Mouse (Mus musculus): ENCODE results near the gene Arhgef10l. TPM values are rescaled to one million over a fixed set of nuclear protein-coding genes. Genes with fewer than 3 reads are reported as not detected.

The Arhgef10l gene
- polyA plus RNA-seq, 1 experiment, result 85.4 TPM

- TF ChIP-seq POLR2A (IDR thresholded peaks at IDR 0.05; ENCODE audit: borderline replicate concordance, low read depth, low read length), result no peak
- TF ChIP-seq CTCF (IDR thresholded peaks at IDR 0.05; ENCODE audit: low read depth, low read length), result no peak
- Histone ChIP-seq H3K4me3 (ENCODE audit: insufficient read depth, low read length) (no peak overlapping the region), H3K4me1 (ENCODE audit: control insufficient read depth, insufficient read depth, low read length) (peaks cover 6% of the 10 kb centered on the region), H3K27ac (ENCODE audit: insufficient read depth, low read depth, low read length) (no peak overlapping the region)
Observed at GRCm38 (mm10) chr4:140624468-140625176, 41.2 kb downstream of the Arhgef10l start.

- no peak overlapping the region for H3K4me3 ChIP-seq (ENCODE audit: insufficient read depth, low read length)
- H3K4me1 ChIP-seq (ENCODE audit: control insufficient read depth, insufficient read depth, low read length), result peaks cover 3% of the 10 kb centered on the region
- no peak overlapping the region for H3K27ac ChIP-seq (ENCODE audit: insufficient read depth, low read depth, low read length)
- TF ChIP-seq POLR2A (IDR thresholded peaks at IDR 0.05; ENCODE audit: borderline replicate concordance, low read depth, low read length) (no peak), CTCF (IDR thresholded peaks at IDR 0.05; ENCODE audit: low read depth, low read length) (no peak)
Observed at GRCm38 (mm10) chr4:140624087-140624467, 41.7 kb downstream of the Arhgef10l start.

GRCm38 (mm10) chr4:140622819-140623218, 43.0 kb downstream of the Arhgef10l start:
- TF ChIP-seq POLR2A (IDR thresholded peaks at IDR 0.05; ENCODE audit: borderline replicate concordance, low read depth, low read length), result no peak
- no peak overlapping the region for H3K27ac ChIP-seq (ENCODE audit: insufficient read depth, low read depth, low read length)
- H3K4me1 ChIP-seq (ENCODE audit: control insufficient read depth, insufficient read depth, low read length), result no peaks in the 10 kb centered on the region; the same call in 1 of the 2 replicates
- H3K4me3 ChIP-seq (ENCODE audit: insufficient read depth, low read length), result no peak overlapping the region

GRCm38 (mm10) chr4:140620496-140620895, 45.3 kb downstream of the Arhgef10l start:
- Histone ChIP-seq H3K4me3 (ENCODE audit: insufficient read depth, low read length) (no peak overlapping the region), H3K27ac (ENCODE audit: insufficient read depth, low read depth, low read length) (no peak overlapping the region), H3K4me1 (ENCODE audit: control insufficient read depth, insufficient read depth, low read length) (no peaks in the 10 kb centered on the region; the same call in 1 of the 2 replicates)
- TF ChIP-seq POLR2A (IDR thresholded peaks at IDR 0.05; ENCODE audit: borderline replicate concordance, low read depth, low read length) (no peak), CTCF (IDR thresholded peaks at IDR 0.05; ENCODE audit: low read depth, low read length) (no peak)

- Histone ChIP-seq H3K4me1 (ENCODE audit: control insufficient read depth, insufficient read depth, low read length) (no peaks in the 10 kb centered on the region; the same call in 1 of the 2 replicates), H3K27ac (ENCODE audit: insufficient read depth, low read depth, low read length) (no peak overlapping the region), H3K4me3 (ENCODE audit: insufficient read depth, low read length) (no peak overlapping the region)
- TF ChIP-seq POLR2A (IDR thresholded peaks at IDR 0.05; ENCODE audit: borderline replicate concordance, low read depth, low read length), result no peak
- TF ChIP-seq CTCF (IDR thresholded peaks at IDR 0.05; ENCODE audit: low read depth, low read length), result no peak
Observed at GRCm38 (mm10) chr4:140617391-140618385, 48.1 kb downstream of the Arhgef10l start.

GRCm38 (mm10) chr4:140616894-140617293, 48.9 kb downstream of the Arhgef10l start:
- no peaks in the 10 kb centered on the region for H3K4me1 ChIP-seq (ENCODE audit: control insufficient read depth, insufficient read depth, low read length)
- no peak overlapping the region for H3K27ac ChIP-seq (ENCODE audit: insufficient read depth, low read depth, low read length)
- TF ChIP-seq POLR2A (IDR thresholded peaks at IDR 0.05; ENCODE audit: borderline replicate concordance, low read depth, low read length) (no peak), CTCF (IDR thresholded peaks at IDR 0.05; ENCODE audit: low read depth, low read length) (no peak)
- H3K4me3 ChIP-seq (ENCODE audit: insufficient read depth, low read length), result no peak overlapping the region

GRCm38 (mm10) chr4:140616196-140616595, 49.6 kb downstream of the Arhgef10l start:
- no peak for TF ChIP-seq CTCF (IDR thresholded peaks at IDR 0.05; ENCODE audit: low read depth, low read length)
- no peak for TF ChIP-seq POLR2A (IDR thresholded peaks at IDR 0.05; ENCODE audit: borderline replicate concordance, low read depth, low read length)
- H3K27ac ChIP-seq (ENCODE audit: insufficient read depth, low read depth, low read length), result no peak overlapping the region
- no peak overlapping the region for H3K4me3 ChIP-seq (ENCODE audit: insufficient read depth, low read length)

GRCm38 (mm10) chr4:140615771-140616170, 50.0 kb downstream of the Arhgef10l start:
- Histone ChIP-seq H3K4me1 (ENCODE audit: control insufficient read depth, insufficient read depth, low read length) (no peaks in the 10 kb centered on the region), H3K4me3 (ENCODE audit: insufficient read depth, low read length) (no peak overlapping the region), H3K27ac (ENCODE audit: insufficient read depth, low read depth, low read length) (no peak overlapping the region)
- no peak for TF ChIP-seq CTCF (IDR thresholded peaks at IDR 0.05; ENCODE audit: low read depth, low read length)
- no peak for TF ChIP-seq POLR2A (IDR thresholded peaks at IDR 0.05; ENCODE audit: borderline replicate concordance, low read depth, low read length)

More at GRCm38 (mm10) chr4:140616196-140616595, 49.6 kb downstream of the Arhgef10l start:
- no peaks in the 10 kb centered on the region for H3K4me1 ChIP-seq (ENCODE audit: control insufficient read depth, insufficient read depth, low read length)

- Histone ChIP-seq H3K4me1 (ENCODE audit: control insufficient read depth, insufficient read depth, low read length) (no peaks in the 10 kb centered on the region), H3K4me3 (ENCODE audit: insufficient read depth, low read length) (no peak overlapping the region), H3K27ac (ENCODE audit: insufficient read depth, low read depth, low read length) (no peak overlapping the region)
- TF ChIP-seq POLR2A (IDR thresholded peaks at IDR 0.05; ENCODE audit: borderline replicate concordance, low read depth, low read length) (no peak), CTCF (IDR thresholded peaks at IDR 0.05; ENCODE audit: low read depth, low read length) (no peak)
Observed at GRCm38 (mm10) chr4:140614553-140614952, 51.3 kb downstream of the Arhgef10l start.

GRCm38 (mm10) chr4:140614145-140614544, 51.7 kb downstream of the Arhgef10l start:
- Histone ChIP-seq H3K27ac (ENCODE audit: insufficient read depth, low read depth, low read length) (no peak overlapping the region), H3K4me1 (ENCODE audit: control insufficient read depth, insufficient read depth, low read length) (no peaks in the 10 kb centered on the region), H3K4me3 (ENCODE audit: insufficient read depth, low read length) (no peak overlapping the region)
- TF ChIP-seq POLR2A (IDR thresholded peaks at IDR 0.05; ENCODE audit: borderline replicate concordance, low read depth, low read length) (no peak), CTCF (IDR thresholded peaks at IDR 0.05; ENCODE audit: low read depth, low read length) (no peak)
